Mouse (Mus musculus) limb, embryonic 11.5 days (tissue): ENCODE measurements around the gene Trip12. TPM values are rescaled to one million over a fixed set of nuclear protein-coding genes. Genes with fewer than 3 reads are reported as not detected.

Experiments
- ATAC-seq: fragments of 200-750 bp; cut with Nextera tagmentation; 2 replicates; pipeline ENCODE4 v1.8.0; 2017; ENCODE audit warnings: low read depth; ENCODE audit not compliant: insufficient number of reproducible peaks, low FRiP score, low TSS enrichment
- DNase-seq: peaks from one replicate; pipeline ENCODE4 v3.0.0-alpha.2; 2015; ENCODE audit warnings: low spot score
- H3K27ac ChIP-seq: fragments of 300-500 bp; sonication (generic); replicated peaks from 2 replicates; pipeline ENCODE4 v1.5.1; 2014; ENCODE audit warnings: low read depth, mild to moderate bottlenecking, low read length
- H3K27me3 ChIP-seq: fragments of 300-500 bp; sonication (generic); 2 replicates; pipeline ENCODE4 v1.6.1; 2014; ENCODE audit warnings: mild to moderate bottlenecking, low read length, mixed read lengths; ENCODE audit not compliant: control insufficient read depth, insufficient read depth
- H3K36me3 ChIP-seq: fragments of 300-500 bp; sonication (generic); 2 replicates; pipeline ENCODE4 v1.6.1; 2014; ENCODE audit warnings: mild to moderate bottlenecking, low read length, moderate library complexity, mixed read lengths; ENCODE audit not compliant: control insufficient read depth, insufficient read depth
- H3K4me1 ChIP-seq: fragments of 300-500 bp; sonication (generic); 2 replicates; pipeline ENCODE4 v1.6.1; 2014; ENCODE audit warnings: low read length, mixed read lengths; ENCODE audit not compliant: control insufficient read depth, insufficient read depth
- H3K4me2 ChIP-seq: fragments of 300-500 bp; sonication (generic); 2 replicates; pipeline ENCODE4 v1.6.1; 2014; ENCODE audit warnings: low read depth, mild to moderate bottlenecking, moderate library complexity; ENCODE audit not compliant: severe bottlenecking
- H3K4me3 ChIP-seq: fragments of 300-500 bp; sonication (generic); 2 replicates; pipeline ENCODE4 v1.5.1; 2014; ENCODE audit warnings: low read depth, low read length
- H3K9ac ChIP-seq: fragments of 300-500 bp; sonication (generic); 2 replicates; pipeline ENCODE4 v1.6.1; 2014; ENCODE audit warnings: mild to moderate bottlenecking, low read length
- H3K9me3 ChIP-seq: fragments of 300-500 bp; sonication (generic); 2 replicates; pipeline ENCODE4 v1.6.1; 2016; ENCODE audit warnings: low read length; ENCODE audit not compliant: control insufficient read depth
- WGBS: fragments of 180-500 bp; shearing (Covaris S2); extraction: QIAGEN DNeasy Blood & Tissue Kit; methylation state at CpG from one replicate; pipeline ENCODE4 v1.1.7; 2014; 5-methylcytosine and 5-hydroxymethylcytosine counted together
- polyA plus RNA-seq: library from polyadenylated mRNA; unstranded; fragments of >200 nt; fragmentation: Nextera tagmentation; extraction: Ambion mirVana; gene quantifications from 2 replicates; pipeline ENCODE4 v1.2.1, GENCODE M21; 2014

Trip12 gene
- polyA plus RNA-seq, 1 experiment from 2014 or later, result 74.5 TPM

DNA sequence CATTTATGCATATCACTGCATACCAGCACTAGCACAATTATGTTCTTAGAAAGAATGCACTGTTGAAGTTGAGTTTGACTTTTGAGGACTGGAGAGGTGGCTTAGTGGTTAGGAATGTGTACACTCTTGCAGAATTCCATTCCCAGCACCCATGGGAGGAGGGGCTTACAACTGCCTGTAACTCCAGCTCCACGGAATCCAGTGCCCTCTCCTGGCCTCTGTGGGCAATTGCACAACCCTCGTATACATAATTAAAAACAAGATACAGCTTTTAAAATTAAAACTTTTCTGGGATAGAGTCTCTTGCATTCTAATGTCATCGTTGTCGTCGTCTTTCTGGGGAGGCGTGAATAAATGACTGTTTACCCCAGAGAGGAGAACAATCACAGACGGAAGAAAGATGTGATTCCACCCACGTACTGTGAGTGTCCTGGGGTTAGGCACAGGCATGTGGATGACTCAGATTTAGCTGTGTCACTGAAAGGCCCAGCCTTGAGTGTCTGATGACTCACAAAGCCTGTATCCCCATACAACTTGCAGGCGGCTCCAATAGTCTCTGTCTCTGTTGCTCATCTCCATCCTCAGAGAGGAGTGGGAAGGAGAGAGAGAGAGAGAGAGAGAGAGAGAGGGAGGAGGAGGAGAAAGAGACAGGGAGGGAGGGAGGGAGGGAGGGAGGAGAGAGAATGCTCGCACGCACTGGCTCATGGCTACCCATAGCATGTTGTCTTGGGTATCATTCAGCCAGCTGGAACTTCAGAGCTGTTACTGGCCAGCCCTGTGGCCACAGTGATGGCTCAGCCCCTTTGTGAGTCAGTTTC, 41.1 kb upstream of the Trip12 start:
- Histone ChIP-seq H3K9ac (no peak overlapping the region), H3K4me2 (no peak overlapping the region), H3K36me3 (no peaks in the 10 kb centered on the region), H3K27ac (no peak overlapping the region), H3K4me1 (no peaks in the 10 kb centered on the region), H3K27me3 (no peaks in the 10 kb centered on the region), H3K9me3 (no peaks in the 10 kb centered on the region), H3K4me3 (no peak overlapping the region)
- WGBS, result 67% methylated on average over 11 of the region's 11 CpGs
- ATAC-seq (no peak), DNase-seq (no peak)

DNA sequence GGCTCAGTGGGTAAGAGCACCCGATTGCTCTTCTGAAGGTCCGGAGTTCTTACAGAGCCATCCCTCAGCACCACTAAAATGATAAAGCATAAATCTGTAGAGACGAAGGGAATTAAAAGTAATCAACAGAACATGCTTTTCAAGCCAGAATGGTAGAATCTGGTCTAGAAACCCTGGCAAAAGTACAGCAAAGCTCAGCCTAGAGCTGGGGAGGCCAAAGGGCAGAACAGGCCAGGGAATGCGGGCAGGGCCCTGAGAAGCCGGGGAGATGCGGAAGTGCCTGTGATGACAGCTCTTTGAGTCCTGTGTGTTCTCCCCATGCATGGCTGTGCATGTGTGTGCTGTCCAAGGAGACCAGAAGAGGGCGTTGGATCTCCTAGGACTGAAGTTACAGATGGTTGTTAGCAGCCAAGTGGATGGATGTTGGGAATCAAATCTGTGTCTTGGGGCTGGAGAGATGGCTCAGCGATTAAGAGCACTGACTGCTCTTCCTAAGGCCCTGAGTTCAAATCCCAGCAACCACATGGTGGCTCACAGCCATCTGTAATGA, 39.3 kb upstream of the Trip12 start:
- Histone ChIP-seq H3K27me3 (no peaks in the 10 kb centered on the region), H3K36me3 (no peaks in the 10 kb centered on the region), H3K27ac (no peak overlapping the region), H3K9me3 (no peaks in the 10 kb centered on the region), H3K4me1 (no peaks in the 10 kb centered on the region), H3K9ac (no peak overlapping the region), H3K4me3 (no peak overlapping the region), H3K4me2 (no peak overlapping the region)
- DNase-seq (no peak), ATAC-seq (no peak)
- WGBS, result 90% methylated on average over 8 of the region's 8 CpGs

DNA sequence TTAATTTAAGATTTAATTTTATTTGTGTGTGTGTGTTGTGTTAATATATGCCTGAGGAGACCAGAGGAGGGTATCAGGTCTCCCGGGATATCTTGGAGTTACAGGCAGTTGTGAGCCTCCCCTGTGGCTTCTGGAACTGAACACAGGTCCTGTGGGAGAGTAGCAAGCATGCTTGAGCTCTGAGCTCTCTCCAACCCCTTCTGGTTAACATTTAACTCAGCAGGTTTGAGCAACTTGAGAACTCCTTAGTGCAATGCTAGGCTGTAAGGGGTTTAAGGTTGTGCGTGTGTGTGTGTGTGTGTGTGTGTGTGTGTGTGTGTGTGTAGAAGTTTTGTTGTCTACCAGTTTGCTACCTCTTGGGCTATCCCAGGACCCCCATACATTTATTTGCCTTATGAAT, 37.3 kb upstream of the Trip12 start:
- H3K9me3 ChIP-seq, result no peaks in the 10 kb centered on the region
- ATAC-seq, result no peak
- WGBS, result 91% methylated on average over 2 of the region's 2 CpGs
- no peak overlapping the region for H3K4me3 ChIP-seq
- no peaks in the 10 kb centered on the region for H3K4me1 ChIP-seq
- H3K9ac ChIP-seq, result no peak overlapping the region
- H3K4me2 ChIP-seq, result no peak overlapping the region
- H3K27ac ChIP-seq, result no peak overlapping the region
- H3K27me3 ChIP-seq, result no peaks in the 10 kb centered on the region
- no peaks in the 10 kb centered on the region for H3K36me3 ChIP-seq
- no peak for DNase-seq

DNA sequence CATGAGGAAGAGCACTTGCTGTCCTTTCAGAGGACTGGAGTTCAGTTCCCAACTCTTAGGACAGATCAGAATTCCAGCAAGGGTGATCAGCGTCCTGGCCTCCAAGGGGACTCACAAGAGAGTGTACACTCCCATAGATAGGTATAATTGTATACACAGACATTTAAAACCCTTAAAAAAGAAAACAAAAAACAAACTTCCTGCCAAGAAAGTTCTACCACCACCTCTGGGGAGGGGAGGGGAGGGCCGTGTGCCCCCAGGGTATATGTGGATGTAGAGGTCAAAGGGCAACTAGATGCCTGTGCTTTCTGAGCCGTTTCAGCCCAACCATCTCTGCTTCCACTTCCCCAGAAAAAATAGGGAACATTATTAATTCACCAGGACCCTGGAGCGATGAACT, 32.6 kb upstream of the Trip12 start:
- Histone ChIP-seq H3K27me3 (no peaks in the 10 kb centered on the region), H3K4me2 (no peak overlapping the region), H3K4me3 (no peak overlapping the region), H3K27ac (no peak overlapping the region), H3K9ac (no peak overlapping the region), H3K36me3 (no peaks in the 10 kb centered on the region), H3K4me1 (no peaks in the 10 kb centered on the region), H3K9me3 (no peaks in the 10 kb centered on the region)
- DNase-seq, result no peak
- WGBS, result 60% methylated on average over 4 of the region's 4 CpGs
- ATAC-seq, result no peak

DNA sequence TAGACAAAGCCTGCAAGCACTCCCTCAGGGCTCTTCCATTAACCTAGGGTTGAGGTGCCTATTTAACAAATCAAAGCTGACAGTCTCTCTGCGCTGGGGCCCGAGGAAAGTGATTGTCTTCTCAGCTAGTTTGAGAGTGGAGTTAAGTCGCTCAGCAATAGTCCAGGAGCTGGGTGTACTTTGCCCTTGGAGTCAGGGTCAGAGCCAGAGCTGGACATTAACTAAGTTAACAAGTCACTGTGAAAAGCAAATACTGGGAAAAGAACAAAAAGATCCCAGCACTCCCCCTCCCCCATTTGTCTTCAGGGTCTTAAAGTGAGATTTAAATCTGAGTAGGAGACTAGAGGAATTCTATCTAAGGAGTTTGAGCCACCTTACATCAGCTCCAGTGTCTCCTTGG, 31.8 kb upstream of the Trip12 start:
- no peak for DNase-seq
- Histone ChIP-seq H3K4me1 (no peaks in the 10 kb centered on the region), H3K4me3 (no peak overlapping the region), H3K27me3 (no peaks in the 10 kb centered on the region), H3K4me2 (no peak overlapping the region), H3K27ac (no peak overlapping the region), H3K9ac (no peak overlapping the region), H3K9me3 (no peaks in the 10 kb centered on the region), H3K36me3 (no peaks in the 10 kb centered on the region)
- 23% methylated on average over 3 of the region's 3 CpGs for WGBS
- no peak for ATAC-seq

DNA sequence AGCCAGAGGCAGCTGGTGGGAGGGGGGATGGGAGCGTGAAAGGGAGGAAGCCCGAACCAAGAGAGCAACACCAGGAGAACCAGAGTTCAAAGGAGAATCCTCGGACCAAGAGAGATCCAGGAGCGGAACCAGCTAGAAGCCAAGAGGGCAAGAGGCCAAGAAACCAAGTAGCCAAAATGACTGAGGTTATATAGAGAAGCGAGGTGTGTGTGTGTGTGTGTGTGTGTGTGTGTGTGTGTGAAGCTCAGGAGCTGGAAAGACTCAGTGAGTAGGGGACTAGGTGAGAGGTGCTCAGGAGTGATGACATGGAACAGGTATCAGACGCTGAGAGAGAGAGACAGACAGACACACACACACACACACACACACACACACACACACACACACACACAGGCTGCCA, 30.8 kb upstream of the Trip12 start:
- H3K27me3 ChIP-seq, result no peaks in the 10 kb centered on the region
- H3K9me3 ChIP-seq, result no peaks in the 10 kb centered on the region
- H3K4me1 ChIP-seq, result no peaks in the 10 kb centered on the region
- 65% methylated on average over 6 of the region's 6 CpGs for WGBS
- DNase-seq, result no peak
- H3K4me2 ChIP-seq, result no peak overlapping the region
- H3K36me3 ChIP-seq, result no peaks in the 10 kb centered on the region
- H3K4me3 ChIP-seq, result no peak overlapping the region
- H3K9ac ChIP-seq, result no peak overlapping the region
- H3K27ac ChIP-seq, result no peak overlapping the region
- no peak for ATAC-seq

DNA sequence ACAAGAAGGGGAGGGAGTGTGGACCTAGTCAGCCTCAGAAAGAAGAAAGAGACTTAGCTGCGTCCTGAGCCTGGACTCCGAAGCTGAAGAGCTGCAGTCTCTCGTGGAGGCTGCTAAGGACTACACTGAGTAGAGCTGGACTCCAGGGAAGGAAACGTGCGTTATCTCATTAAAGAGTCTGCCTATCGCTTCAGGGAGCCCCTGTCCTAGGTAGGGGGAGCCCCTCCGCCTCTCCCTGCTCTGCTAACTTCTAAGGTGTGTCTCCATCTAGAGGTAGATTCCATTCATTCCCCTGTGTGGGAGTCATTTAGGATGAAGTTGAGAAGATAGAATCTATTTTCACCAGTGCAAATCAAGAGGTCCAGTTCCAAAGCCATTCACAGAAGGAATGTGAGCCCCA, 29.2 kb upstream of the Trip12 start:
- 53% methylated on average over 7 of the region's 7 CpGs for WGBS
- H3K4me2 ChIP-seq, result no peak overlapping the region
- no peak for ATAC-seq
- no peaks in the 10 kb centered on the region for H3K27me3 ChIP-seq
- DNase-seq, result no peak
- no peak overlapping the region for H3K9ac ChIP-seq
- H3K36me3 ChIP-seq, result no peaks in the 10 kb centered on the region
- no peak overlapping the region for H3K4me3 ChIP-seq
- no peaks in the 10 kb centered on the region for H3K4me1 ChIP-seq
- no peak overlapping the region for H3K27ac ChIP-seq
- no peaks in the 10 kb centered on the region for H3K9me3 ChIP-seq

DNA sequence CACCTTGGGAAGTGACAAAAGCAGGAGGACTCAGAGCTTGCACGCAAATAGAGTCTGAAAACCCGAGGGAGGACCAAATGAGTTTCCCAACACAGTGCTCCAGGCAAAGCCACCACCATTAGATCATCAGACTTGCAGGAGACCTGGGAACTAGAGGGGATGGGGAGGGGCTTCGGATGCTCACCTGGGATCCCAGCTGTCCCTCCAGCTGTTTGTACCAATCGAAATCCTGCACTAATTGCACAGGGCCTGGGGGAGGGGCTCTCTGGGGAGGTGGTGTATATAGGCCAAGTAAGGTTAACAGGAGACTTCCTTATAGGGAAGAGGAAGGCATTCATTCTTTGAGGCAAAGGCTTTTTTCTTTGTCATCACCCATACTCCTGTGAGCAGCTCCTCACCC, 28.5 kb upstream of the Trip12 start:
- no peak for DNase-seq
- no peaks in the 10 kb centered on the region for H3K9me3 ChIP-seq
- H3K4me2 ChIP-seq, result no peak overlapping the region
- no peaks in the 10 kb centered on the region for H3K4me1 ChIP-seq
- H3K36me3 ChIP-seq, result no peaks in the 10 kb centered on the region
- H3K27me3 ChIP-seq, result no peaks in the 10 kb centered on the region
- 64% methylated on average over 4 of the region's 4 CpGs for WGBS
- no peak overlapping the region for H3K4me3 ChIP-seq
- no peak overlapping the region for H3K9ac ChIP-seq
- H3K27ac ChIP-seq, result no peak overlapping the region
- no peak for ATAC-seq

DNA sequence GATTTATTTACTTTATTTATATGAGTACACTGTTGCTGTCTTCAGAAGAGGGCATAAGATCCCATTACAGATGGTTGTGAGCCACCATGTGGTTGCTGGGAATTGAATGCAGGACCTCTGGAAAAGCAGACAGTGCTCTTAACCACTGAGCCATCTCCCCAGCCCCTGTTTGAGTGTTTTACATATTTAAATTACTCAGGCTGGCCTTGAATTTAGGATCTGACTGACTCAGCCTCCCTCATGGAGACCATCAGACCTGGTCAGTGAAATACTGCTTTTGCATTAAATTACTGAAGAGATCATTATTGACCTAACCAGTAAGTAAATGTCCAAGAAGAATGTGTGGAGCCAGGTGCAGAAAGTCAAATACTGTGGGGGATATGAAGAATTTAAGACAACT, 28.0 kb upstream of the Trip12 start:
- ATAC-seq, result no peak
- no peak overlapping the region for H3K4me2 ChIP-seq

More for the DNA sequence above, 28.0 kb upstream of the Trip12 start:
- Histone ChIP-seq H3K9me3 (no peaks in the 10 kb centered on the region), H3K36me3 (no peaks in the 10 kb centered on the region), H3K27me3 (no peaks in the 10 kb centered on the region), H3K27ac (no peak overlapping the region), H3K4me1 (no peaks in the 10 kb centered on the region), H3K4me3 (no peak overlapping the region), H3K9ac (no peak overlapping the region)
- DNase-seq, result no peak
